Mouse (Mus musculus) neural tube, embryonic 13.5 days (tissue): ENCODE measurements at regions not wholly inside any gene's neighbourhood (a gene's known extent, or its start where the extent isn't known, plus 50 kb on each side); places are given as distances from the start of the nearest gene placed in this dataset.

Experiments used
- ATAC-seq: fragments of 200-750 bp; cut with Nextera tagmentation; 2 replicates; pipeline ENCODE4 v1.8.0; 2017; ENCODE audit warnings: low read depth, mild to moderate bottlenecking, moderate TSS enrichment, moderate library complexity
- H3K27ac ChIP-seq: fragments of 300-500 bp; sonication (generic); replicated peaks from 2 replicates; pipeline ENCODE4 v1.5.1; 2015; ENCODE audit warnings: moderate library complexity, mild to moderate bottlenecking, inconsistent platforms
- H3K27me3 ChIP-seq: fragments of 300-500 bp; sonication (generic); 2 replicates; pipeline ENCODE4 v1.6.1; 2015; ENCODE audit warnings: mild to moderate bottlenecking, inconsistent platforms
- H3K36me3 ChIP-seq: fragments of 300-500 bp; sonication (generic); 2 replicates; pipeline ENCODE4 v1.6.1; 2015; ENCODE audit warnings: mild to moderate bottlenecking, inconsistent platforms
- H3K4me1 ChIP-seq: fragments of 300-500 bp; sonication (generic); replicated peaks from 2 replicates; pipeline ENCODE4 v1.6.1; 2015; ENCODE audit warnings: inconsistent platforms
- H3K4me2 ChIP-seq: fragments of 300-500 bp; sonication (generic); 2 replicates; pipeline ENCODE4 v1.6.1; 2015; ENCODE audit warnings: inconsistent platforms, mild to moderate bottlenecking, moderate library complexity
- H3K4me3 ChIP-seq: fragments of 300-500 bp; sonication (generic); 2 replicates; pipeline ENCODE4 v1.5.1; 2015; ENCODE audit warnings: mild to moderate bottlenecking, inconsistent platforms
- H3K9ac ChIP-seq: fragments of 300-500 bp; sonication (generic); 2 replicates; pipeline ENCODE4 v1.6.1; 2015; ENCODE audit warnings: moderate library complexity, mild to moderate bottlenecking, inconsistent platforms
- H3K9me3 ChIP-seq: fragments of 300-500 bp; sonication (generic); 2 replicates; pipeline ENCODE4 v1.6.1; 2016; ENCODE audit warnings: inconsistent platforms
- WGBS: fragments of 180-500 bp; shearing (Covaris S2); methylation state at CpG from one replicate; pipeline ENCODE4 v1.1.7; 2015; 5-methylcytosine and 5-hydroxymethylcytosine counted together

GRCm38 (mm10) chr4:106205200-106205599 lies 110.8 kb upstream of the Usp24 start:
- Histone ChIP-seq H3K4me1 (peaks cover 13% of the 10 kb centered on the region), H3K36me3 (no peaks in the 10 kb centered on the region), H3K27me3 (no peaks in the 10 kb centered on the region), H3K9me3 (no peaks in the 10 kb centered on the region), H3K27ac (no peak overlapping the region), H3K9ac (no peak overlapping the region), H3K4me3 (no peak overlapping the region), H3K4me2 (no peak overlapping the region)
- ATAC-seq: no peak
- WGBS: 81% methylated on average over 2 of the region's 2 CpGs

GRCm38 (mm10) chr4:106206023-106206422 lies 110.0 kb upstream of the Usp24 start:
- Histone ChIP-seq H3K27ac (no peak overlapping the region), H3K4me3 (no peak overlapping the region), H3K36me3 (no peaks in the 10 kb centered on the region), H3K4me1 (peaks cover 7% of the 10 kb centered on the region), H3K9me3 (no peaks in the 10 kb centered on the region), H3K9ac (no peak overlapping the region), H3K27me3 (no peaks in the 10 kb centered on the region), H3K4me2 (no peak overlapping the region)
- WGBS: 57% methylated on average over 2 of the region's 2 CpGs
- ATAC-seq: no peak

DNA sequence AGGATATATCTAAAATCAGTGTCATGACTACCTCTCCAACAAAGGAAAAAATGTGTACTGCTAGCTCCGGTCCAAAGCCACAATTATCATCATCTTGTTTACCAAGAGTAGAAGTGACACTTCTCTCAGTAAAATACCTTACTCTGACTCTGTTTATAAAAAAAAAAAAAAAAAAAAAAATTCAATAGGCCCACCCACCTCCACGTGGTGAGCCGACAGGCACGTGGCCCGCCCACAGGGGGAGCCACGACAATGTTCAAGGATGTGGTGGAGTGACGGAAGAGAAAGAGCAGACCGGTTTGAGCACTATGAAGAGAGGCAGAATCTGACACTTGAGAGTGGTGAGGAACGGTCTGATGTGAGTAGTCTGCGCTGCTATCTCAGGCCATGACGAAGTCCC lies 106.5 kb upstream of the Usp24 start:
- Histone ChIP-seq H3K36me3 (no peaks in the 10 kb centered on the region), H3K4me3 (no peak overlapping the region), H3K4me1 (peaks cover 14% of the 10 kb centered on the region; the same call in 1 of the 2 replicates), H3K4me2 (no peak overlapping the region), H3K27me3 (no peaks in the 10 kb centered on the region), H3K9me3 (no peaks in the 10 kb centered on the region), H3K27ac (no peak overlapping the region), H3K9ac (no peak overlapping the region)
- WGBS: 87% methylated on average over 11 of the region's 11 CpGs
- no peak for ATAC-seq

DNA sequence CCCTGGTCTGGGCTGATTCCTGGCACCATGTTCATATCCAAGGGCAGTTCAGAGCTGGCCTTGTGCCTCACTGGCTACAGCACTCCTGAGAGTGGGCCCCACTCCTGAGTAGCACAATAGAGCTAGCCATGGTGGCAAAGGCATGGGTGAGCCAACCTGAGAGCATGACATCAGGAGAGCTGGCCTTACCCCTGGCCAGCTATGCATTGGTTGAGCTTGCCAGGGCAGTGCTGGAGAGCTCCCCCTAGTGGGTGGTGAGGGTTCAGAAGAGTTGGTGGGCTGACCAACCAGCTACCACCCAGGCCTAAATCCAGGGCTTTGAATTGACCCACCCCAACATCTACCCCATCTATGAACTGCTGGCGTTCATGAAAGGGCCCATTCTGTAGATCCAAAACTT lies 106.0 kb upstream of the Usp24 start:
- H3K9ac ChIP-seq: no peak overlapping the region
- peaks cover 14% of the 10 kb centered on the region; the same call in 1 of the 2 replicates for H3K4me1 ChIP-seq
- ATAC-seq: no peak
- no peaks in the 10 kb centered on the region for H3K9me3 ChIP-seq
- no peaks in the 10 kb centered on the region for H3K36me3 ChIP-seq
- H3K27me3 ChIP-seq: no peaks in the 10 kb centered on the region
- no peak overlapping the region for H3K4me2 ChIP-seq
- H3K27ac ChIP-seq: no peak overlapping the region
- 100% methylated on average over 1 of the region's 1 CpGs for WGBS
- no peak overlapping the region for H3K4me3 ChIP-seq

DNA sequence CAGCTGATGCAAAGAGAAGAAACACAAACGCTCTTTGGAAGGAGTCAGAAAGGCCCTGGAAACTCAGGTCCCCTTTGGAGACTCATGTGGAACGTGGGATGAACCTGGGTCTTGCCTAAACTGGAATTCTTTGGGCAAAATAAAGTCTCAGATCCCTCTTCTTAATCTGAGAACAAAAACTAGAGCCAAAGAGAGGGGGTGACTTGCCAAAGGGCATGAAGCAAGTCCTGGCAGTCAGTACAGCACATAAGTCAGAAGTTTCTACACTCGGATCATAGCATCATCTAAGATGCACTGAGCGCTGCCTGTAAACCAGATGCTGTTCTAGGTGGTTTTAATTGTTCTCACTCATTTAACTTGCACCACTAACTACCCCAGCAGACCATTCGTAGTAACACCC lies 101.8 kb upstream of the Usp24 start:
- Histone ChIP-seq H3K4me2 (no peak overlapping the region), H3K4me1 (peaks cover 14% of the 10 kb centered on the region; the same call in 1 of the 2 replicates), H3K27me3 (no peaks in the 10 kb centered on the region), H3K36me3 (no peaks in the 10 kb centered on the region), H3K9me3 (no peaks in the 10 kb centered on the region), H3K4me3 (no peak overlapping the region), H3K9ac (no peak overlapping the region), H3K27ac (no peak overlapping the region)
- 81% methylated on average over 5 of the region's 5 CpGs for WGBS
- ATAC-seq: no peak

GRCm38 (mm10) chr4:106220621-106221020 lies 95.4 kb upstream of the Usp24 start:
- ATAC-seq: no peak
- no peaks in the 10 kb centered on the region for H3K36me3 ChIP-seq
- no peaks in the 10 kb centered on the region for H3K27me3 ChIP-seq
- no peak overlapping the region for H3K27ac ChIP-seq
- 60% methylated on average over 9 of the region's 9 CpGs for WGBS
- H3K9ac ChIP-seq: no peak overlapping the region
- H3K4me3 ChIP-seq: no peak overlapping the region
- no peaks in the 10 kb centered on the region for H3K9me3 ChIP-seq
- H3K4me1 ChIP-seq: no peaks in the 10 kb centered on the region
- no peak overlapping the region for H3K4me2 ChIP-seq

GRCm38 (mm10) chr4:106225184-106225862 lies 90.7 kb upstream of the Usp24 start:
- Histone ChIP-seq H3K4me3 (no peak overlapping the region), H3K4me2 (no peak overlapping the region), H3K36me3 (no peaks in the 10 kb centered on the region), H3K9ac (no peak overlapping the region), H3K4me1 (peaks cover 4% of the 10 kb centered on the region; the same call in 1 of the 2 replicates), H3K27me3 (no peaks in the 10 kb centered on the region), H3K9me3 (no peaks in the 10 kb centered on the region), H3K27ac (no peak overlapping the region)
- WGBS: 61% methylated on average over 12 of the region's 12 CpGs
- ATAC-seq: peak; percentile 64; the same call in 1 of the 2 replicates

DNA sequence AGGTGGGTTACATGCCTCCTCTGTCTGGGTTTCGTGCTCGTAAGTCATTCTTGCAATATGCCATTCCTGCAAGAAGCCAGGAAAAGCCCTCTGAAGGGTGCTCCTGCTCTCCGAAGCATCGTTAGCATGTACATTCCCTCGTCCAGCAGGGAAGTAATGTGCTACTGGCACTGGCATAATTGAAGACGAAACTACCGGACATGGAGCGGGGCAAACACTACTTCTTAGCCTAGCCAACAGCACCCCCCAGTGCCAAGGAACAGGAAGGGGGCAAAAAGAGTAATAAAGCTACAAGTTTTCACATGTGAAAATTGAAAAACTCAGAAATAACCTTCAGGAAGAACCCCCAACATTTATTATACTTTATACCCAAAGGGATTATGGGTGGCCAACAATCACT lies 88.6 kb upstream of the Usp24 start:
- Histone ChIP-seq H3K9ac (no peak overlapping the region), H3K9me3 (no peaks in the 10 kb centered on the region), H3K4me2 (no peak overlapping the region), H3K4me1 (peaks cover 6% of the 10 kb centered on the region; the same call in 1 of the 2 replicates), H3K36me3 (no peaks in the 10 kb centered on the region), H3K27ac (no peak overlapping the region), H3K4me3 (no peak overlapping the region), H3K27me3 (no peaks in the 10 kb centered on the region)
- ATAC-seq: no peak
- WGBS: 77% methylated on average over 8 of the region's 8 CpGs

DNA sequence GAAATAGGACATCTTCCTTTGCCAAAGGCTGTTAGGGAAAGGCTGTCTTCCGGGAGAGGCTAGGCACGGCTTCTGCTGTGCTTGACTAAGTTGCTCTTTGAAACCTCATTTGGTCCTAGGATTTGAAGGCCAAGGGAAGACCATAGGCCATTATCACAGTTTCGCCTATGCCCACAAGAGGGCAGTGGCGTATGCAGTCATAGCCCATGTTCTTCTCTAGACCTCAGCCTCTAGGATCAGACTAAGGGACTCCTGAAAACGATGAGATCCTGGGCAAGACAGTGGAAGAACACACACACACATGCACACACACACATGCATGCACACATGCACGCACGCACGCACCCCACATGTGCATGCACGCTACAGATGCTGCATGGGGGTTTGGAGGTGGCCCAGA lies 87.5 kb upstream of the Usp24 start:
- H3K36me3 ChIP-seq: no peaks in the 10 kb centered on the region
- 49% methylated on average over 9 of the region's 9 CpGs for WGBS
- peak; percentile 64; the same call in 1 of the 2 replicates for ATAC-seq

DNA sequence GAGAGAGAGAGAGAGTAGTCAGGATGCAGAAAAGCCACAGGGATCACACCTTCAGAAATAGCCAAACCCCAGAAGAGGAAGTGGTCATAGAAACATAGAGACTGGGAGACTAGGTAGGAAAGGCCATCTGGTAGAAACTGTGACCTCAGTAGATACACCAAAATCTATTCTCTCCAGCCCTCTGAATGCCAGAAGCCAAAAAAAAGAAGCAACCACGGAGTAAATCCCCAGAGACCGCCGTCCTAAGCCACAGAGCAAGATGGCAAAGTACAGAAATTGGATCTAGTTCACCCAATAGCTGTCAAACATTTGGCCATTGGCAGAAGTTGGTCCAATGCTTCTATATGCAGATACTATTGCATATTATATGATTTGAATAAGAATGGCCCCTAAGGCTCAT lies 86.5 kb upstream of the Usp24 start:
- no peaks in the 10 kb centered on the region for H3K9me3 ChIP-seq
- no peak overlapping the region for H3K27ac ChIP-seq
- 74% methylated on average over 3 of the region's 3 CpGs for WGBS
- H3K4me2 ChIP-seq: no peak overlapping the region
- H3K27me3 ChIP-seq: no peaks in the 10 kb centered on the region
- no peak overlapping the region for H3K4me3 ChIP-seq
- no peak for ATAC-seq
- peaks cover 9% of the 10 kb centered on the region; the same call in 1 of the 2 replicates for H3K4me1 ChIP-seq
- H3K36me3 ChIP-seq: no peaks in the 10 kb centered on the region
- no peak overlapping the region for H3K9ac ChIP-seq

More for the DNA sequence above, 87.5 kb upstream of the Usp24 start:
- Histone ChIP-seq H3K27ac (no peak overlapping the region), H3K4me1 (peaks cover 9% of the 10 kb centered on the region; the same call in 1 of the 2 replicates), H3K9ac (no peak overlapping the region), H3K27me3 (no peaks in the 10 kb centered on the region), H3K4me3 (no peak overlapping the region), H3K4me2 (no peak overlapping the region), H3K9me3 (no peaks in the 10 kb centered on the region)

DNA sequence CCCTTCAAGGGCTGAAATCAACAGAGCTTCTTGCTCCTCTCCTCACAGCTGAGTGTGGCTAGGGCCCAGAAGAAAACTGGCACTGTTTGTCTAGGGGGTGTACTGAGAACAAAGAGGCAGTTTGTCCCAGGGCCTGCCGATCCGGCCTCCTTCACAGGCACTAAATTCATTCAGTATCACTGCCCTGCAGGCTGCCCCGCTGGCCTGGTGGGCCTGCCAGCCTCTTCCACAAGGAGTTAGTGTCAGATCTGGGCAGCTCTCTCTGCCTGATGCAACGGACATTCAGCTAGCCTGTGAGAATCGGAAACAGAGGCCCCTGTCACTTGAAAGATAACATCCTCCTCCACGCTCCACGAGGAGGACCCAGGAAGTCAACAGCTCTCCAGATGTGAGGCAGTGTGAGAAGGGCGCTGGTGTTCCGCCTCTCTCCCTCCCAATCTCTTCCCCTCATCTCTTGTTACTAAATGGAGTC lies 83.5 kb upstream of the Usp24 start:
- Histone ChIP-seq H3K27ac (peak overlapping the region; percentile 67), H3K4me3 (no peak overlapping the region), H3K4me1 (peaks cover 9% of the 10 kb centered on the region; the same call in 1 of the 2 replicates), H3K27me3 (no peaks in the 10 kb centered on the region), H3K9me3 (no peaks in the 10 kb centered on the region), H3K36me3 (no peaks in the 10 kb centered on the region), H3K9ac (no peak overlapping the region), H3K4me2 (no peak overlapping the region)
- 38% methylated on average over 9 of the region's 9 CpGs for WGBS
- ATAC-seq: peak; percentile 61

DNA sequence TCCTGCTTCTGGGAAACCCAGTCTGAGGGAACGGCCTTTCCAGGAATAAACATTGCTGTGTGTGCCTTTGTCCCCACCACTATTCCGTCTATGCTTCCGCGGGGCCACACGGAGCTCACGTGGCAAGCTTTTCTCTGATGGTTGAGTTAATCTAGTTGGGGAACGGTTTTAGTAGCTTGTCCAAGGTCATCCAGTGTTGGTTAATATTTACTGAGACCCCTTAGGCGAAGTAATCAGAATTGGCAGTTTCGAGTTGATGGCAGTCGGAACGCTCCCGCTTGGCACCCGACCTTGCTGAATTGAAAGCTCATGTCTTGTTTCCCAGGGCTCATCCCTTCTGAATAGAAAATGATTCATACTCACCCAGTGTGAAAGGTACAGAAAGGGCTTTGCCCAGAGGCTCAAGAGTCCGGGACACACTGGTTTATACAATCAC lies 71.6 kb upstream of the Usp24 start:
- no peaks in the 10 kb centered on the region for H3K27me3 ChIP-seq
- H3K36me3 ChIP-seq: no peaks in the 10 kb centered on the region
- no peaks in the 10 kb centered on the region for H3K9me3 ChIP-seq
- H3K9ac ChIP-seq: no peak overlapping the region
- 92% methylated on average over 14 of the region's 14 CpGs for WGBS
- no peak overlapping the region for H3K4me2 ChIP-seq
- ATAC-seq: no peak
- no peak overlapping the region for H3K4me3 ChIP-seq
- H3K27ac ChIP-seq: no peak overlapping the region
- no peaks in the 10 kb centered on the region for H3K4me1 ChIP-seq
